Mouse (Mus musculus) limb, embryonic 12.5 days (tissue): Measurements from ENCODE around the gene 1500011B03Rik. TPM values are rescaled to one million over a fixed set of nuclear protein-coding genes. Genes with fewer than 3 reads are reported as not detected.

Experiments used
- ATAC-seq: fragments of 200-750 bp; cut with Nextera tagmentation; 2 replicates; pipeline ENCODE4 v1.8.0; 2017; ENCODE audit warnings: low read depth, moderate TSS enrichment; ENCODE audit not compliant: insufficient number of reproducible peaks, insufficient read depth, low FRiP score, low TSS enrichment
- H3K27ac ChIP-seq: fragments of 300-500 bp; sonication (generic); 2 replicates; pipeline ENCODE4 v1.5.1; 2016; ENCODE audit warnings: mild to moderate bottlenecking, moderate library complexity
- H3K27me3 ChIP-seq: fragments of 300-500 bp; sonication (generic); 2 replicates; pipeline ENCODE4 v1.6.1; 2016; ENCODE audit warnings: mild to moderate bottlenecking, moderate library complexity
- H3K36me3 ChIP-seq: fragments of 300-500 bp; sonication (generic); 2 replicates; pipeline ENCODE4 v1.6.1; 2016; ENCODE audit warnings: mild to moderate bottlenecking, moderate library complexity
- H3K4me1 ChIP-seq: fragments of 300-500 bp; sonication (generic); replicated peaks from 2 replicates; pipeline ENCODE4 v1.6.1; 2016
- H3K4me2 ChIP-seq: fragments of 300-500 bp; sonication (generic); 2 replicates; pipeline ENCODE4 v1.6.1; 2016; ENCODE audit warnings: mild to moderate bottlenecking, moderate library complexity
- H3K4me3 ChIP-seq: fragments of 300-500 bp; sonication (generic); replicated peaks from 2 replicates; pipeline ENCODE4 v1.5.1; 2016; ENCODE audit warnings: mild to moderate bottlenecking
- H3K9ac ChIP-seq: fragments of 300-500 bp; sonication (generic); replicated peaks from 2 replicates; pipeline ENCODE4 v1.6.1; 2016; ENCODE audit warnings: mild to moderate bottlenecking, moderate library complexity
- H3K9me3 ChIP-seq: fragments of 300-500 bp; sonication (generic); 2 replicates; pipeline ENCODE4 v1.6.1; 2016; ENCODE audit warnings: mild to moderate bottlenecking, moderate library complexity
- WGBS: fragments of 180-500 bp; shearing (Covaris S2); methylation state at CpG from one replicate; pipeline ENCODE4 v1.1.7; 2016; 5-methylcytosine and 5-hydroxymethylcytosine counted together
- microRNA-seq: library from miRNA; unstranded; fragments of <30 nt; microRNA quantifications from one replicate; pipeline ENCODE4, GENCODE M21; 2017
- polyA plus RNA-seq: library from polyadenylated mRNA; unstranded; fragments of >200 nt; fragmentation: Nextera tagmentation; extraction: Ambion mirVana; gene quantifications from 2 replicates; pipeline ENCODE4 v1.2.1, GENCODE M21; 2016

Gene 1500011B03Rik
- polyA plus RNA-seq, 1 experiment from 2014 or later = 95.7 TPM

DNA sequence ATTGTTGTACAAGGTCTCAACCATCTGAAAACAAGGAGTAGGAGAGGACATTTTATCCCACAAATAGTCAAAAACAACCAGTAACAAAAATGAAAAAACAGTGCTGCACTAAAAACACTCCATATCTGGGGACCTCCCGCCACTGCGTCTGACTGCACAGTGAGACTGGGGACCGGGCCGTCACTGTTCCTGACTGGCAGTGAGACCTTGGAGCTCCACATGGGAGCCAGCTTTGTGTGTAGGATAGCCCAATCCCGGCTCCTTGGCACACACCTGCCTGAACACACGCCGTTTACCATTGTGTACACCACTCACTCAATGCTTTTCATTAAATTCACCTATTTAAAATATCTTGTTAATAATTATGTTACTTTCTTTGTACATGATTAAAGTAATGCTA lies 56.1 kb downstream of the 1500011B03Rik start:
- Histone ChIP-seq H3K4me2 (no peak overlapping the region), H3K27me3 (no peaks in the 10 kb centered on the region), H3K4me3 (no peak overlapping the region), H3K36me3 (peaks cover 40% of the 10 kb centered on the region), H3K9ac (no peak overlapping the region), H3K27ac (no peak overlapping the region), H3K9me3 (no peaks in the 10 kb centered on the region), H3K4me1 (peaks cover 5% of the 10 kb centered on the region)
- WGBS = 91% methylated on average over 7 of the region's 7 CpGs
- no peak for ATAC-seq

DNA sequence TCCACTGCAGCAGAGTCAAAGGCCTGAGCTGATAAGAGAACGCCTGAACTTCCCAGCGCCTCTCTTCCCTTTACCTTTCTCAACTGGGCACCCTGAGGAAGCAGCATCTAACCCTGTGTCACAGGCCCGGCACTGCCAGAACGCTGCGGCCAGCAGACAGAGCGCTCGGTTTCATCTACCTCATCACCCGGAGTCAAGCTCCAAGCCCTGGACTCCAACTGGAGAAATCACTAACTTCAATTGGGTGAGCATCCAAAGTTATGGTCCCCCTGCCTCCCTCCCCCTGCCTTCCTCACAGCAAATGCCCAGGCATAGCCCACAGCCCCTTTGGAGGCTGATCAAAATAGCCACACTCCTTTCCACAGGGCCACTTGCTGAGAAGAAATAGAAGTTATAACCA lies 56.6 kb downstream of the 1500011B03Rik start:
- Histone ChIP-seq H3K9ac (no peak overlapping the region), H3K36me3 (peaks cover 45% of the 10 kb centered on the region), H3K4me2 (no peak overlapping the region), H3K4me1 (no peaks in the 10 kb centered on the region; the same call in 1 of the 2 replicates), H3K27me3 (no peaks in the 10 kb centered on the region), H3K27ac (no peak overlapping the region), H3K9me3 (no peaks in the 10 kb centered on the region), H3K4me3 (no peak overlapping the region)
- no peak for ATAC-seq
- WGBS = 89% methylated on average over 8 of the region's 8 CpGs

DNA sequence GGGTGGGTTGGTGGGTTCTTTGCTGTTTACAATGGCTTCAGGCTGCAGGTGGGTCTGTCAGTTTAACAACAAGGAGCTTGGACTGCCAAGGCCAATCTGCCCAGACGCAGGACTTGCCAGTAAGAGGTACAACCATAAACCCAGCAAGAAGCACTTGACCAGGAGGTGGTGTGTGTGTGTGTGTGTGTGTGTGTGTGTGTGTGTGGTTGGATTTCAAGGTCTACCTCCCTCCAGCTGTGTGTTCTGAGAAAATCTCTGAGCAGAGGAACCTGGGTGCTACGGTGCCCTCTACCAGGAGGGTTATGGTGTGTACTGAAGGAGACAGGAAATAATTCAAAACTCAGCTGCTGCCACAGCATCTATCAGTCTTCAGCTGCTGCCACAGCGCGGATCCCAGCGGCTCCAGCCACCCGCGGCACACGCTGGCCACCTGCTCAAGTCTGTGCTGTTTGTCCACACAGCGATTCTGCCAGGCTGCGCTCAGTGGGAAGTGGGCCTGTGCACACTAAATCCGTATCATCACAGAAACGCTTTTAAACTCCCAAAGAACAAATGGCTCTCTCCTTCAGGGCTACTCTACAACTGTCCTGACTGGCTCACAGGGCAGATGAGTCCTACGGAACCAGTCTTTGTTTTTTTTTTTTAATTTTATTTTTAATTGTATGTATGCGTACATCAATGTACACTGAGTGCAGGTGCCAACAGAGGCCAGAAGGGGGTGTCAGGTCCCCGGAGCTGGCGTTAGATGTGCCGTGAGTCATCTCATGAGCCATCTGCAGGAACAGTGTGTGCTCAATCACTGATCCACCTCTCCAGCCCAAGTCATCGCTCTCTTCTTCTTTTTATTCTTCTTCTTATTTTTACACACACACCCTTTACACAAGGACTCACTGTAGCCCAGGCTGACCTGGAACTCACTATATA lies 58.2 kb downstream of the 1500011B03Rik start:
- 88% methylated on average over 18 of the region's 18 CpGs for WGBS
- no peak for ATAC-seq
- Histone ChIP-seq H3K27ac (no peak overlapping the region), H3K4me3 (no peak overlapping the region), H3K9ac (no peak overlapping the region), H3K9me3 (no peaks in the 10 kb centered on the region), H3K4me2 (no peak overlapping the region), H3K4me1 (no peaks in the 10 kb centered on the region; the same call in 1 of the 2 replicates), H3K27me3 (no peaks in the 10 kb centered on the region), H3K36me3 (peaks cover 61% of the 10 kb centered on the region)

DNA sequence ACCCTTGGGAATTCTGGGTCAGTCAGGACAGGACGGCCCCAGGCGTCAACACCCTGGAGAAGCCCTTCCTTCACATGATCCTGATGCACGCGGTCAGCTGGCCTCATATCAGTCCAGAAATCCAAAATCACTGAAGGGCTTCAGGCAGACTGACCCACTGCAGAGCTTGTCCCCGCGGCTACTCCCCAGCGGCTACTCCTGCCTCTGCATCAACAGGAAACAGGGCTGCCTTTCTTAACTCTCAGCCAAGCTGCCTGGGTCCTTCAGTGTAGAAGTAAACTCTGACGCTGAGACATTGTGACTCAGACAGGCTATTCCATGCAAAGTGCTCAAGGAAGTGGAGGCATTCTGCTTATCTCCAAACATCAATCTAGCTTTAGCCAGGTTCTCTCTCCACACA lies 61.3 kb downstream of the 1500011B03Rik start:
- no peak overlapping the region for H3K9ac ChIP-seq
- WGBS = 89% methylated on average over 8 of the region's 8 CpGs
- ATAC-seq = no peak
- H3K9me3 ChIP-seq = no peaks in the 10 kb centered on the region
- H3K4me2 ChIP-seq = no peak overlapping the region
- no peaks in the 10 kb centered on the region for H3K27me3 ChIP-seq
- no peak overlapping the region for H3K4me3 ChIP-seq
- H3K36me3 ChIP-seq = peaks cover 85% of the 10 kb centered on the region
- 0 out of 2 replicates have a peak overlapping the region, but pooled peaks have one; percentile 17 for H3K27ac ChIP-seq
- no peaks in the 10 kb centered on the region for H3K4me1 ChIP-seq

DNA sequence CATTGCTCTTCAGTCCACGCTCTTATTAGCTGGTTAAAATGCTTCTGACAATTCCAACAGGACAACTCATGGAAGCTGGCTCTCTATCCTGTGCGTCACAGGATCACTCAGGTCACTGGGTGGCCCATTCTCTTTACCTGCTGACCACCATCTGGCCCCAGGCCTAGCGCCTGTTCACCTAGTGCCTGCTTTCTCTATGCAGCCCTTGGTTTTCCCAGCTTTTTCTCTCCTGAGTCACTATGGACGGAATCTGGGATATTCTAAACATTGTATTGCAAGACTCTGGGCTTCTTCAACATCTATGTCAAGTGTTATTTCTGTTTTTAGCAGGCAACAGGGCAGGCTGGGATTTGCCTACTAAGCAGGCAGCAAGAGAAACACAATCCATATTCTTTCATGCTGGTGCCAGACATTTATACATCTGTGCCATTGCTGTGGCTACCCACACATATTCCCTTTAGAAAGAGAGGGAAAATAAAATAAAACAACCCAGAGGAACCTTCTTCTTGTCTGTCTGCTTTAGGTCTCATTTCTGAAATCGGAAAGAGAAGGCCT lies 63.7 kb downstream of the 1500011B03Rik start:
- Histone ChIP-seq H3K9me3 (no peaks in the 10 kb centered on the region), H3K27ac (no peak overlapping the region), H3K4me2 (no peak overlapping the region), H3K27me3 (no peaks in the 10 kb centered on the region), H3K4me3 (no peak overlapping the region), H3K4me1 (no peaks in the 10 kb centered on the region), H3K9ac (no peak overlapping the region), H3K36me3 (peaks cover 92% of the 10 kb centered on the region)
- WGBS = 95% methylated on average over 5 of the region's 5 CpGs
- ATAC-seq = no peak

Small RNAs within 50 kb of the gene (microRNA-seq; reads per million reads assigned to microRNA genes)
- gene Mir6240 = 32.5 reads per million, percentile 38 among the genes with 10 or more reads in this experiment

Other genes starting within 250 kb of the 1500011B03Rik start
- gene Trpv4, start 165.0 kb downstream of the 1500011B03Rik start, polyA plus RNA-seq = 2.5 and 3.4 TPM in 2 replicates
- 69.5 and 75.3 TPM in 2 replicates for gene Gltp, start 132.5 kb downstream of the 1500011B03Rik start, polyA plus RNA-seq
- gene Tchp, start 115.7 kb downstream of the 1500011B03Rik start, polyA plus RNA-seq = 21.0 and 22.1 TPM in 2 replicates
- 52.9 and 58.5 TPM in 2 replicates for gene Ankrd13a, start 48.8 kb downstream of the 1500011B03Rik start, polyA plus RNA-seq
- 46.8 and 48.8 TPM in 2 replicates for gene Git2, start 48.0 kb downstream of the 1500011B03Rik start, polyA plus RNA-seq
- gene 4930519G04Rik, start 30.2 kb upstream of the 1500011B03Rik start, polyA plus RNA-seq = not detected in 2 replicates
- gene Gm9936, start 35.2 kb upstream of the 1500011B03Rik start, polyA plus RNA-seq = 0.23 and 0.31 TPM in 2 replicates
- 0.74 and 1.2 TPM in 2 replicates for gene Oasl2, start 73.5 kb upstream of the 1500011B03Rik start, polyA plus RNA-seq
- gene Oasl1, start 99.8 kb upstream of the 1500011B03Rik start, polyA plus RNA-seq = 0.67 and 0.73 TPM in 2 replicates
- gene 2210016L21Rik, start 118.7 kb upstream of the 1500011B03Rik start, polyA plus RNA-seq = 65.0 and 67.4 TPM in 2 replicates
- gene Hnf1a, start 147.6 kb upstream of the 1500011B03Rik start, polyA plus RNA-seq = not detected in 2 replicates
- 17.3 and 36.9 TPM in 2 replicates for gene Sppl3, start 187.7 kb upstream of the 1500011B03Rik start, polyA plus RNA-seq